Mouse (Mus musculus): ENCODE data around the gene B3galt5. TPM values are rescaled to one million over a fixed set of nuclear protein-coding genes. Genes with fewer than 3 reads are reported as not detected.

B3galt5 gene
- 0.28 and 1.1 TPM in 2 replicates for polyA plus RNA-seq (2012; rRNA removed; ENCODE audit: low replicate concordance)

DNA sequence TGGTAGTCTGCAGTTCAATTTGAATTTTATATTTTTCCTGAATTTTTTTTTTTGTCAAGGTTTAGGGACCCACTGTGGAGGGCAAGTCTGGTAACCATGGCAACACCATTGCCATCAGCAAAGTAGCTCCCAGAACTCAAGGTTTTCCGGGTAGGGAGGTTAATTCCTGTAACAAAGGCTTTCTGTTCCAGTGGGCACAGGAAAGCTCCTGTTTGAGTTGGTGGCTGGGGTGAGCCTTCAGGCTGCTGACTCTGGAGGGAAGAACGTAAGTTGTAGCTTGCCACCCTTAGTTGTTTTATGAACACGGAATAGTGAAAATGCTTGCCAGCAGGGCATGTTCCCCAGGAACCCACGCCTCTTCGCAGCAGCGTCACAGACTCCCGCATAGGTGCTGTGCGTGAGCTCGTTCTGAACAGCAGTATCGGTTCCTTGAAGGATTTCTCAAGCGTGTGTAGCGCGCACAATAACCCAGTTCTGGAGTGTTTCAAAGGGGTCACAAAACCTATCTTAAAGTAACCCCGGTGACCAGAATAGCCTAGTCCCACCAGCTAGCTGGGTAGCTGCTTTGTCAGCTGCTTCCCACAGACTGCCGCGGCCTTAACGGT, at the start of gene B3galt5:
B3galt5 (plus strand) TSS at position 436 of the 605 bp plus-strand sequence.

DNA sequence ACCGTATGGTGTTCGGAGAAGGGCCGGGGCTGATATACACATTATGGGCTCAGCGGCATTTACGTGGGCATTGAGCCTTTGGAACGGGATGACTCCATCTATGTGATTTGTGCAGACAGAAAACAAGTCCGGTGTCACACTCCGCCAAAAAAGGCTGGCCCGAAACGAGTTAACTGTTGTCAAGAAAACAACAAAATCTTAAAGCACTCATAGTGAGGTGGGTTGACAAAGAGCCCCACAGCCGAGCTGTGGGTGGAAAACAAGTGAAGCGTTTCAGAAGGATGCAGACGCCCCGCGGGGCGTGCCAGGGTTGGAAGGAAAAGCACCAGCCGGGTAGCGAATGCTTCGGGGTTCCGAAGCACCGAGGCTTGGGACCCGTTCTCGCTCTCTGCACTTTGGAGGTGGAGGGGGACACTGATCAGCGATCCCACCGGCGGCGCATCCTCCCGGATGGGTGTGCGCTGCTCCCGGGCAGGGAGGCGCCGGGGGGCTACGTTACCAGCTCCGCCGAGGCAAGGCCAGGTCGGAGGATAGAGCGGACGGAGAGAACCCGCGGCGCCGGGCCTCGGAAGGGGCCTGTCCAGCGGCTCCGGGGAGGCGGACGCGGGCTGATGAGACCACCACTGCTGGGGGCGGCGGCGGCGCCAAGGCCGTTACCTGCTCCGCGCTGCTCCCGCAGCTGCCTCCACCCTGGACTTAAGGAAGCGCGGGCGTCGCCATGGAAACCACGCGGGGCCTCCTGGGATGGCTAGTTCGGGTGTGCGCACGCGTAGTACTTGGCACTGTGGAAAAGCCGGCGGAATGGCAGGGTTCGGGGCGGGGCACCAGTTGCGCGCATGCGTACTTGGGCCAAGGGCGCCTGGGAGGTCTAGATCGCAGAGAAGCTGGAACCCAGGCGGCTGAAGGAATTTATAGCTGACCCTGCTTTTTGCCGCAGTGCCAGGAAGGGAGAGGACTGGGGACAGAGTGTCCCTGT, 43.8 kb upstream of the B3galt5 start, which contains the start of gene Lca5l:
Lca5l (minus strand) TSS at position 741 of the 976 bp plus-strand sequence.

DNA sequence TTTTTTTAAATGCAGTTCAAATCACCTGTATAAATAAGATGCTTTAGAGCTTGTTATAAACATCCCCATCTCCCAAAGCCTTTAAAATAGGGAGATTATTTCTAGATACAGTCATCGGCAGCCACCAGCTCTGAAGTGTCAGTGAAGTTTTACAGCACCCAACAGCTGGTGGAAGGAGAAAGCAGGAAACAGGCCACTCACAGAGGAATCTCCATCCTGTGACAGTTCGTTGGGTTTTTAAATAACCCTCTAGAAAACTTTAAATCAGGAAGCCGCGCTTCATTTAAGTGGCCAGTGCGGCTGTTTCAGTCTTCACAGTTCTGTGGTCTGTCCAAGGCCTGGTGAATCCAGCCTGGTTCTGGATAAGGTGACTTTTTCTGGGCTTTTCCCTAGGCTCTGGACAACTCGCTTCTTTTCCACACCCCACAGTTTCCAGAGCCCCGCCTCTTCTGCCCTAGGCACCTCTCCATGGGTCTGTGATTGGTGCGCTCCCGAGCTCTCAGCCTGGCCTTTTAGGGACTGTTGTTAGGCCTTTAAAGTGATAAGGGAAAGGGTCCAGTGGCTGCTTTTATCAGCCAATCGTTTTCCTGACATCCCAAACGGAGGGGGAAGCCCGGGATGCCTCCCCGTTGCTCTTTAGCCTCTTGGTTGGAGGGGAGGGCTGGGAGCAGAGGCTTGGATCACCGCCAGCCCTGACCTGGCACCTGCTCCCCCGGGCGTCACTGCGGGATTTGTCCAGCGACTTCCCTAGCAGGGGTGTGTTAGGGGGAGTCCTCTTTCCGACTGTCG, 35.5 kb upstream of the B3galt5 start, which contains the start of gene Sh3bgr:
Sh3bgr (plus strand) TSS at position 538 of the 789 bp plus-strand sequence.

Other genes with a start within 250 kb of the B3galt5 start
- 5.2 and 5.7 TPM in 2 replicates for gene Psmg1, start 244.8 kb upstream of the B3galt5 start, polyA plus RNA-seq (2012; rRNA removed; ENCODE audit: low replicate concordance)
- gene Brwd1, start 153.3 kb upstream of the B3galt5 start, polyA plus RNA-seq (2012; rRNA removed; ENCODE audit: low replicate concordance), result 14.8 and 19.5 TPM in 2 replicates
- gene Hmgn1, start 108.1 kb upstream of the B3galt5 start, polyA plus RNA-seq (2012; rRNA removed; ENCODE audit: low replicate concordance), result 3.8 and 4.4 TPM in 2 replicates
- gene Wrb, start 90.4 kb upstream of the B3galt5 start, polyA plus RNA-seq (2012; rRNA removed; ENCODE audit: low replicate concordance), result 8.4 and 12.6 TPM in 2 replicates
- 0.13 TPM in 2 replicates for gene Lca5l, start 43.5 kb upstream of the B3galt5 start, polyA plus RNA-seq (2012; rRNA removed; ENCODE audit: low replicate concordance)
- gene Sh3bgr, start 35.4 kb upstream of the B3galt5 start, polyA plus RNA-seq (2012; rRNA removed; ENCODE audit: low replicate concordance), result 3.5 and 6.0 TPM in 2 replicates
- gene Itgb2l, start 207.8 kb downstream of the B3galt5 start, polyA plus RNA-seq (2012; rRNA removed; ENCODE audit: low replicate concordance), result 0.05 TPM in 1 of 2 replicates, not detected in the other
- not detected in 2 replicates for gene Pcp4, start 231.8 kb downstream of the B3galt5 start, polyA plus RNA-seq (2012; rRNA removed; ENCODE audit: low replicate concordance)